Mouse (Mus musculus) skeletal muscle tissue, postnatal 0 days (tissue): Measurements from ENCODE around the gene Serpinb9b. TPM values are rescaled to one million over a fixed set of nuclear protein-coding genes. Genes with fewer than 3 reads are reported as not detected.

Experiments used
- polyA plus RNA-seq: library from polyadenylated mRNA; unstranded; fragments of >200 nt; fragmentation: Nextera tagmentation; extraction: Ambion mirVana; gene quantifications from 2 replicates; pipeline ENCODE4 v1.2.1, GENCODE M21; 2015

Serpinb9b gene
- polyA plus RNA-seq = 0.18 and 0.28 TPM in 2 replicates

DNA sequence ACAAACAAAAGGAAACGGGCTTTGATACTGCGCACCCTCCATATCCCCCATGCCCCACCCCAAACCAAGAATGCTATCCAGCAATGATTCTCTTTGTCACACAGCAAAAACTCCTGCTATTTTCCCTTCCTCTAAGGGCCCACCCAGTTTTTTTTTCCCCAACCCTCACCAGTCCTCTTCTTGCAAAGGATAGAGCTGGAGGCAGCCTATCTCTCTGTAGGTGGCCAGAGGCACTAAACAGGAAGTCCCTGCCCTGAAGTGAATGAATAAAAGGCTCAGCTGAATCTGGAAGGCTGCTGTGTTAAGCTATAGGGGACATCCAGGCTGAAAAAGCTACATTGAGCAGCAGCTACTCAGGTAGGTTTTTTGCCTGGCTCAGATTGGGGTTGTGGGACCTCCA is at the start of gene Serpinb9b:
Gene Serpinb9b (plus strand): TSS at position 173 of the 400 bp plus-strand sequence.

DNA sequence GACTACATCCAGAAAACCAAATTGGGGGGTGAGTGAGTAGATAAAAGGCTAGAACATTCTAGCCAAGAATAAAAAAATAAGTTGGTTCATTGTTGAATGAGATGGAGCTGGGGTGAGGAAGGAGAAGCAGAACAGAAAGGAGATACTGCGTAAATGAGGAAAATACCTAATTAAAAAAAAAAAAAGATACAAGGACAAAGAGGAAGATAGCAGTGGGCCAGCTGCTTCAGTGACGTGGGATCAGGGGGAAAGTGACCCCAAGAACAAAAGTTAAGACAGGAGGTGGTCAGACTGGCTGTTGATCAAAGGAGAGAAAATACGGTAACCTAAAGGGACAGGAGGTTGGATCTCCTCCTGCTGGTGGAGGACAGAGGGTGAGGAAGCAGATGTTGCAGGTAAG is 24.3 kb upstream of the Serpinb9b start, which contains the start of gene Serpinb9:
Gene Serpinb9 (plus strand): TSS at position 301 of the 400 bp plus-strand sequence.

DNA sequence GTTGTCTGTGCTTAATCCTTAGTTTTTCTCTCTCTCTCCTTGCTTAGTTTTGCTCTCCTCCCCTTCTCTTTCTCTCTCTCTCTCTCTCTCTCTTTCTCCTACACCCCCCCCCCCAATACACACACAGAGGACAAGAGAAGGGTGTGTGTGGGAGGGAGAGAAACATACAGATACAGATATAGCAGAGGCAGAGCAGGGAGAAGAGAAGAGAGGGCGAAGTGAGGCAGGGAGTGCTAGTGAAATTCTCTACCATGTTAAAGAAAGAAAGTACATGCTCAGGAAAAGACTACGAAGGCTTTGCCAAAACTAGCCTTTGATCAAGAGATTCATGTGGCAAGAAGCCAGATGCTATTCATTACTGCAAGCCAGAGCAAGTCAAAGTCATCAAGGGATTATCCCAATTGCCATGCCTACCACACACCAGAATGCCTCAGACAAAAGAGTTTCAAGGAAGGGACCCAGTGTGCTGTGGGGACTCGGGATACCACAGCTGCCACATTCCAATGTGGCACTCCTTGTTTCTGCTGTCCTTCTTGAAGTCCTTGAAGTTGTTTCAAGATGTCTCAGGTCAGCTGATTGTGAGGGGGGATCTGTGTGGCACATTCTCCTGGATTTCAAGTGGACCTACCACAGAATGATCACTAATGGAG is 51.0 kb downstream of the Serpinb9b start, which contains the start of gene Serpinb1b:
Gene Serpinb1b (plus strand): TSS at position 520 of the 650 bp plus-strand sequence.

Other genes with a start within 250 kb of the Serpinb9b start
- gene Mylk4, start 243.5 kb upstream of the Serpinb9b start, polyA plus RNA-seq = 25.7 and 32.0 TPM in 2 replicates
- gene Wrnip1, start 225.4 kb upstream of the Serpinb9b start, polyA plus RNA-seq = 18.9 and 21.7 TPM in 2 replicates
- not detected in 2 replicates for gene D930007J09Rik, start 224.6 kb upstream of the Serpinb9b start, polyA plus RNA-seq
- gene Serpinb1a, start 176.2 kb upstream of the Serpinb9b start, polyA plus RNA-seq = 88.7 and 98.8 TPM in 2 replicates
- gene Serpinb1c, start 129.2 kb upstream of the Serpinb9b start, polyA plus RNA-seq = 0.45 and 0.79 TPM in 2 replicates
- gene Serpinb6b, start 62.2 kb upstream of the Serpinb9b start, polyA plus RNA-seq = 2.0 TPM in 2 replicates
- gene Serpinb9, start 24.2 kb upstream of the Serpinb9b start, polyA plus RNA-seq = 3.4 and 3.6 TPM in 2 replicates
- 0.22 and 0.62 TPM in 2 replicates for gene Serpinb1b, start 51.2 kb downstream of the Serpinb9b start, polyA plus RNA-seq
- not detected in 2 replicates for gene Serpinb9c, start 132.3 kb downstream of the Serpinb9b start, polyA plus RNA-seq
- gene Serpinb9d, start 165.5 kb downstream of the Serpinb9b start, polyA plus RNA-seq = not detected in 2 replicates
- not detected in 2 replicates for gene Serpinb9e, start 222.2 kb downstream of the Serpinb9b start, polyA plus RNA-seq